Mouse (Mus musculus) kidney, embryonic 14.5 days (tissue): ENCODE data around the gene Zic1. TPM values are rescaled to one million over a fixed set of nuclear protein-coding genes. Genes with fewer than 3 reads are reported as not detected.

ENCODE experiments used
- polyA plus RNA-seq: library from polyadenylated mRNA; unstranded; fragments of >200 nt; fragmentation: Nextera tagmentation; extraction: Ambion mirVana; gene quantifications from 2 replicates; pipeline ENCODE4 v1.2.1, GENCODE M21; 2014

Zic1 gene
- polyA plus RNA-seq, 1 experiment from 2014 or later: 0.04 TPM

Other genes starting within 250 kb of the Zic1 start
- not detected in 2 replicates for gene Zic4, start 3.4 kb downstream of the Zic1 start, polyA plus RNA-seq